Mouse (Mus musculus): ENCODE data around the gene RPS10-NUDT3.

RPS10-NUDT3 gene

DNA sequence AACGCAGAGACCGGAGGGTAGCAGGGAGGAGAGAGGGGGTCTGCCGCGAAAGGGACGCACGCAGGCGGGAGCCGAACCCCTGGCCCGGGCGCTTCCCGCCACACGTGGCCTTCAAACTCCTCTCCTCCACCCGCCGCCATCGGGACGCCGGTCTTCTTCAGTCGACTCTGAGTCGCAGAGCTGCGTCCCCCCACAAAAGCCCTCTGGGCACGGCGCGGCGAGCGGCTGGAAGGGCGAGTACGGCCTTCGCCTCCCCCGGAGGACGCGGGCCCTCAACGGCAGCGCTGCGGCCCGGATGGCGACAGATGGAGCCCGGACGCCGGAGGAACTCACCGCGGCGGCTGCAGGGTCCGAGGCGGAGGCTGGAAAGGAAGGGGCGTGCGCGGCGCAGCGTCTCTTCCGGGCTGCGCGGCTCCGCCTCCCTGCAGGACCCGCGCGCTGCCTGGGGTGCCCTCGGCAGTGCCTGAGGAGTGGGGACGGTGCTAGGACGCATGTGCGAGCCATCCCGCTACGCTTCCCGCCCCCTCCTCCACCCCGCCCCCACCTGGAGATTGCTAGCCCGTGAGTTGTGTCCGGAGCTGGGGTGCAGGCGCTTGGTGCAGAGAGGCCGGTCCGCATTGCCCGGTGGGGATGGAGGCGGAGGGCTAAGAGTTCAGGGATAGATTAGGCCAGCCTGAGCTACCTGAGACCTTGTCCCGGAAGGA, at the start of gene RPS10-NUDT3:
RPS10-NUDT3 (minus strand) TSS at position 352 of the 704 bp plus-strand sequence.
- in situ Hi-C loops (cut with MboI; ENCODE audit: low sequenced_read_pairs): no loop called here

GRCm38 (mm10) chr17:27678924-27679813, 44.1 kb upstream of the RPS10-NUDT3 start:
- in situ Hi-C loops (cut with MboI; ENCODE audit: low sequenced_read_pairs): no loop called here

DNA sequence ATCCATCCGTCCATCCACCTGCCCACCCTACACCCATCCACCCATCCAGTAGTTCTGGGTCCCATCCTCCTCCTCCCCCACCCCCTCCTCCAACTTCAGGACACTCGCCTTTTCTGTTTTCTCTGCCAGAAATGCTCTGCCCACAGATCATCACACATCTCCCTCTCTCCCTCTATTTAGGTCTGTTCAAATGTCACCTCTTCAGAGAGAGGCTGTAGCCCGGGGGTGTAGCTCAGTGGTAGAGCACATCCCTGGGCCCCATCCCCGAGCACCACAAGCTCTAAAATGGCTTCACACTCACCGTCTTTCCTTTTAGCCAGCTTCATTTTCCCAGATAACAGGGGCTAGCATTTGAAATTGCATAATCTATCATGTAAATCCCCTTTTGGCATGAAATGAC, 42.7 kb upstream of the RPS10-NUDT3 start:
- in situ Hi-C loops (cut with MboI; ENCODE audit: low sequenced_read_pairs): no loop called here

DNA sequence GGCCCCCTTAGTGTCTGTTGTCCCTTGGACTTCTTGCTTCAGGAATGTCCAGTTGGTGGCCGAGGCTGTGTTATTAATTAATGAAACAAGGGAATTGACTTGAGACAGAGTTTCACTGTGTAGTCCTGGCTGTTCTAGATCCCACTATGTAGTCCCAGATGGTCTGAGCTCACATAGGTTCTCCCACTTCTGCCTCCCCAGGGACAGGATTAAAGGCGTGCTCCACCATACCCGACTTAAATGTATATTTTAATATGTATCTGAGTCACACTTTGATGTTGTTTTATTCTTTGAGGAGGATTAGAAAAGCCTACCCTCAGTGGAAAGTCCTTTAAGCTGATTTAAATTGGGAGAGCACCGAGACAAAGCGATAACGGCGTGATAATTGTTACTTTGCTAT, 41.2 kb upstream of the RPS10-NUDT3 start:
- in situ Hi-C loops (cut with MboI; ENCODE audit: low sequenced_read_pairs): no loop called here

DNA sequence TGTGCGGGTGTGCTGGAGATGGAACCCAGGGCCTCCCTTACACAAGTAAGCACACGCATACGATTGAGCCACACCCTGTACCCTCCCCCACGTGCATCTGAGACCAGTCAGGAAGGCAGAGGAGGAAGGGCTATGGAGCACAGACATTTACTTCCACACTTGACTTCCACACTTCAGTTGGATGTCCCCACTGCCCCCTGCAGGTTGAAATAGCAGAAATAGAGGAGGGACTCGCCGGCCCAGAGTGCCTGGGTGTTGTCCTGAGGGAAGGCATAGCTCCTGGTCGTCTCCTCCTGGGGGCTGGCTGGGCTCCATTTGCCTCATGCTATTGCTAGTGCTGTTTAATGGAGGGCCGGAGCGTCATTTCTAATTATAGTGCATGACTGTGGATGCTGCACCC, 40.4 kb upstream of the RPS10-NUDT3 start:
- in situ Hi-C loops (cut with MboI; ENCODE audit: low sequenced_read_pairs): no loop called here

- in situ Hi-C loops (cut with MboI; ENCODE audit: low sequenced_read_pairs): no loop called here
Observed at GRCm38 (mm10) chr17:27673945-27674344, 38.9 kb upstream of the RPS10-NUDT3 start.

DNA sequence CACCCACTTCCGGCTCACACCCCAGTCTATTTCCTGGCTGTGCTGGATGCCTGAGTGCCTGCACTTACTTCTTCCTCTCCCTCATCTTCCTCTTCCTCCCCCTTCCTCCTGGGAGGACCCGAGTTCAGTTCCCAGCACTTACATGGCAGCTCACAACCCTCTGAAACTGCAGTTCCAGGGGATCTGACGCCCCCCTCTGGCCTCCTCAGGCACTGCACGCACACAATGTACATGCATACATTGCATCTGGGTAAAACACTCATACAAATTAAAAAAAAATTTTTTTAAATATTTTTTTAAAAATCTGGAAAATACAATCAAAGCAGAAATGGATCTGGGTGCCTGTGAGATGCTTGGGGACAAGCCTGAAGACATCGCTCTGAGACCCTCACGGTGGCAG, 36.7 kb upstream of the RPS10-NUDT3 start:
- in situ Hi-C loops (cut with MboI; ENCODE audit: low sequenced_read_pairs): no loop called here

GRCm38 (mm10) chr17:27658767-27659166, 23.7 kb upstream of the RPS10-NUDT3 start:
- in situ Hi-C loops (cut with MboI; ENCODE audit: low sequenced_read_pairs): loop anchor here (10.0 kb wide), 1 partner anchor 106 kb away; no protein-coding TSS in a partner anchor

- in situ Hi-C loops (cut with MboI; ENCODE audit: low sequenced_read_pairs): loop anchor here (10.0 kb wide), 1 partner anchor 108 kb away; no protein-coding TSS in a partner anchor
Observed at GRCm38 (mm10) chr17:27657123-27657522, 22.1 kb upstream of the RPS10-NUDT3 start.

- in situ Hi-C loops (cut with MboI; ENCODE audit: low sequenced_read_pairs): loop anchor here (10.0 kb wide), 1 partner anchor 108 kb away; no protein-coding TSS in a partner anchor
Observed at GRCm38 (mm10) chr17:27656414-27656813, 21.4 kb upstream of the RPS10-NUDT3 start.

DNA sequence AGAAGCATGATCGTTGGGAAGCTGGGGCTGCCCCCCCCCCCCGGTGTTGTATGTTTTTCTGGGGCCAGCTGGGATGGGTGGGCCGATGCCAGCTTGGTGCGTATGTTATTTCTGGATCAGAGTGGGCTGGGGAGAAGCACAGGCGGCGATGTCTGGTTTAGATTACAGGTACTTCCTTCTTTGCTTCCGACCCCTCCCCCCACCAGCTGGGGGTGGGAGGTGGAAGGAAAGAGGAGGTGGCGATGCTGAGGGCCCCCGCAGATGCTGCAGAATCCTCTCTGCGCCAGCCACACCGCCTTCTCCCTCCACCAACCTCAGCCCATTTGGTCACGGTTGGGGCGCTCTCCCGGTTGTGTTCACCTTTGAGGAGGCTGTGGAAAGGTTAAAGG, 21.0 kb upstream of the RPS10-NUDT3 start:
- in situ Hi-C loops (cut with MboI; ENCODE audit: low sequenced_read_pairs): loop anchor here (10.0 kb wide), 1 partner anchor 109 kb away; no protein-coding TSS in a partner anchor

DNA sequence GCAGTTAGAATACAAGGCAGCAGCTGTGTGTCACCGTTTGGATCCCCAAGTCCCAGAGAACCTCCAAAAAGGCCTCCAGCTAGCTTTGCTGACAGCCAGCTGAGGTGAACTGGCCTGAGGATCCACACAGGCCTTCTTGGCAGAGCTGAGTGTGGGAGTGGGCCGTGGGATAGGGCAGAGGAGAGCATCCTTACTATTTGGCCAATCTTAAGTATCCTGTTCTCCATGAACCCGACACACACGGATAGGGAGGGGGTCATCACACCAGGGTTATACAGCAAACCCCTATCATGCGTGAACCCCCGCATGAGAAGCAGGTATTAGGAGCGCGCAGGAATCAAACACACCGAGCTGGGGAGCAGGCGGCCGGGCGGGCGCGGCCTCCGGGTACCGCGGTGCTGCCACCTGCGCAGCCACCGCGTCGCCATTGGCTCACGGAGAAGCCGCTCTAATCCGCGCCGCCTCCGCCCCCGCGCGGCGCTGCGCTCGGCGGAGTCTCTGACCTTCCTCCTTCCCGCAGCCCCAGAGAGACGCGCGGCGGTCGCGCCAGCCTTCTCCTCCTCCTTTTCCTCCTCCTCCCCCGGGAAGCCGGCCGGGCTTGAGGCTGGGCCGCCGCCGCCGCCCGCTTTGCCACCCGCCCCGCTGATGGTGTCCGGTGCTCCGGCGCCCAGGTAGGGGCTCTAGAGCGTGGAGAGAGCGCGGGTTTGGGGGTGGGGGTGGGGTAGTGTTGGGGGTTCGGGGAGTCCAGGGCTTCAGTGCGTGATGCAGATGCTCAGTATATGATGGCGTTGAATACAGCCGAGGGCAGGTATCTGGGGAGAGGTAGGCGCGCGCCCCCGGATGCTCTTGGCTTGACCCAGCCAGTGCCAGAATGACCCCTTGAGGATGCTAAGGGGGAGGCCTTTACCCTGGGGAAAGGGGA, 20.3 kb upstream of the RPS10-NUDT3 start, which contains the start of gene Pacsin1:
Pacsin1 (plus strand) TSS at position 421 of the 922 bp plus-strand sequence.
- in situ Hi-C loops (cut with MboI; ENCODE audit: low sequenced_read_pairs): loop anchor here (10.0 kb wide), 1 partner anchor 109 kb away; no protein-coding TSS in a partner anchor

DNA sequence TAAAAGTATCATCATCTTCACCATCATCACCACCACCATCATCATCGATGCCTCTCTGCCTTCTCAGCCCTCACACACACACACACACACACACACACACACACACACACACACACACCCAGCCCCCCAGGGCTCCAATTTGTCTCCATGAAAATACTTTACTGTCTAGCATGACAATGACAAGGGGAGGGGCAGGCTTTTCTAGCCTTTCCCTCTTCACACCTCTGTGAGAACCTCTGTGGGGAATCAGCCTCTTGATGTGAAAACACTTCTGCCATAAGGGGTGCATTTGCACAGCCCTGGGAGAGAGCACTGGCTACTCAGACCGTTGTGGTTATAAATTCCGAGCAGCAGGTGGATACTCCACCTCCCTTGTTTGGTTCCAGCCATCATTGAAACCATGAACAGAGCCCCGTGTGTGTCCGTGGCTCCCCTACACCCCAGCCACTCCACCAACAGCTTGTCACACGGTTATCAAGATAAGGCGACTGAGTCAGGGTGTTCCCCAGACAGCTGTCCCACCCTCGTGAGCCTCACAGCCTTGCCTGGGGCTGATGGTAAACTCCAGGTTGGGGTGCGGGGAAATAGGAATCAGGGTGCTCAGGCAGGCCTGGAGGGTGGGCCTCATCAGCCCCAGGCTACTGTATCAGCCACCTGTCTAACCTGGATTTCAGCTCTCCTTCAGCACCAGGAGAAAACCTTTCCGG, 18.4 kb upstream of the RPS10-NUDT3 start:
- in situ Hi-C loops (cut with MboI; ENCODE audit: low sequenced_read_pairs): loop anchor here (10.0 kb wide), 1 partner anchor 111 kb away; no protein-coding TSS in a partner anchor

- in situ Hi-C loops (cut with MboI; ENCODE audit: low sequenced_read_pairs): loop anchor here (10.0 kb wide), 1 partner anchor 113 kb away; no protein-coding TSS in a partner anchor
Observed at GRCm38 (mm10) chr17:27652046-27652790, 17.2 kb upstream of the RPS10-NUDT3 start.

DNA sequence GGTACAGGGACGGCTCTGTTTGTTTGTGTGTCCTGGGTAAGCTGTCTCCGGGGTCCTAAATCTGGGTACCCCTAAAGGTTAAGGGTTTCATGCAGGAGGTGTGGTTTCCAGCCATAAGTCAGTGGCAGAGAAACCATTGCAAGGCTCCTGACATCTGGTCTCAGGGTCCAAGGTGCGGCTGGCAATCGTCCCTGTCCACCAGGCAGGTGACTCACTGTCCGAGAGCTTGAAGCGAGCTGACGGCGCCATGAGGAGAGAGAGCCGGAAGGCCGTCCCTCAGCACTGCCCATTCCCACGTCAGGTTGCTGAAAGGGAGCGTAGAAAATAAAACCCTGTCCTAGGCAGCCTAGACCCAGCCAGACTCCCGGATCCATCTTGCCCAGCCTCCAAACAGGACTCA, 15.6 kb upstream of the RPS10-NUDT3 start:
- in situ Hi-C loops (cut with MboI; ENCODE audit: low sequenced_read_pairs): loop anchor here (10.0 kb wide), 1 partner anchor 114 kb away; no protein-coding TSS in a partner anchor

DNA sequence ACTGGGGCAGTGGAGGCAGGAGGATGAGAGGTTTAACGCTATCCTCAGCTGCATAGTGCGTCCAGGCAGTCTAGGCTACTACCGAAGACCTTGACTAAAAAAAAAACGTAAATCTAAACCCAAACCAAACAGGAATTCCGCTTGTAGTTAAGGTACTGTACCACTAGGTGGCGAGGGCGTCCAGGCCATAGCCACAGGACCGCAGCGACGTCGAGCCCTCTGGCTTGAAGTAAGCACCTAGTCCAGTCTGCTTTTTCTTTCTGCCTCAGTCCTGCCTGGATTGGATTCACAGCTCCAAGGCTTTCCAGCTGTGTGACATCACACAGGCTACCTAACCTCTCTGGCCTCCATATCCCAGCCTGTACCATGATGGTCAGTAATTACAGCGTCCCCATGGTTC, 15.1 kb upstream of the RPS10-NUDT3 start:
- in situ Hi-C loops (cut with MboI; ENCODE audit: low sequenced_read_pairs): loop anchor here (10.0 kb wide), 1 partner anchor 115 kb away; no protein-coding TSS in a partner anchor

DNA sequence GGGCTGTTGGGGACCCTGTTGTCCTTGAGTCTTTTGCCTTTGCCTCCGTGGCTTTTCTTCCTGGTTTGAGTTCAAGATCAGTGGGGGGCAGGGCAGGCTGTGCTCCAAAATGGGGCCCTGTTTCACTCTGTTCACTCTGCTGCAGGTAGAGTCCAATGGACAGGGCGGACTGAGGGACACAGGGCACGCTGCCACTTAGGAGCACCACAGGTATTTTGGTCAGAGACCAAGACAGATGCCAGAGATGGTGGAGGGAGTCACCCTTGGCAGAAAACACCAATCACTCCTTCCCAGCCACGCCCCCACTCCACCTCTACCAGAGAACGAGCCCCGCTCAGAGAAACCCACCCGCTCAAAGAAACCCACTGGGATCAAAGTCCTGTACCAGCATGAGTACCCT, 10.8 kb upstream of the RPS10-NUDT3 start:
- in situ Hi-C loops (cut with MboI; ENCODE audit: low sequenced_read_pairs): no loop called here

GRCm38 (mm10) chr17:27644572-27644971, 9.6 kb upstream of the RPS10-NUDT3 start:
- in situ Hi-C loops (cut with MboI; ENCODE audit: low sequenced_read_pairs): no loop called here

DNA sequence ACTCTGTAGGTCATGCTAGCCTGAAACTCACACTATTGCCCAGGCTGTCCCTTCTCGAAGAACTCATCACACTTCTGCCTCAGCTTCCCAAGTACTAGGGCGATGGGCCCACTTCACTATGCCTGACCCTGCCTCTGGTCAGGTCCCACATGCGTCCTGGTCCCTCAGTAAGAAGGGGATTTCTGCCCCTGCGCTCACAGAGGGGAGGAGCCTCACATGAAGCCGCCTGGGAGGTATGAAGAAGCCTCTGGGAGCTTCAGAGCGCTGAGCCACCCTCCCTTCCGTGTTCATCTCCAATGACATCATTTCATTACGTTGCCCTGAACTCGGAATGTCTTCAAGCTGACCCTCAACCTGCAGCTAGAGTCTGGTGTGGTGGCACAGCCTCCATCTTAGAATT, 8.7 kb upstream of the RPS10-NUDT3 start:
- in situ Hi-C loops (cut with MboI; ENCODE audit: low sequenced_read_pairs): no loop called here
